26 mouse cellular contexts compared by ENCODE assay signal in genomic region chr10:23534636-23535035, GRCm38 (mm10).
DNase-seq lines count a peak whose midpoint lies in the region; ATAC-seq lines count a peak whose summit lies in the region.
"Had no signal": no experiment of that assay in that cellular context is flagged by ENCODE, and none has a peak within 500 bp of the region (broad histone marks: within the 10 kb centered on the region; RNA-seq: fewer than 3 reads in every experiment).

No protein-coding gene starts in this region.

- H3K27ac ChIP-seq in heart, embryonic 11.5 days (ENCODE audit: low read depth, low read length): no peak overlapping the region
- H3K27ac ChIP-seq: embryonic facial prominence, embryonic 13.5 days; embryonic facial prominence, embryonic 15.5 days; forebrain, embryonic 10.5 days; forebrain, embryonic 12.5 days had no signal

- no peaks in the 10 kb centered on the region for H3K36me3 ChIP-seq in heart, embryonic 11.5 days (ENCODE audit: control insufficient read depth, insufficient read depth, low read length)
- H3K36me3 ChIP-seq: embryonic facial prominence, embryonic 13.5 days; embryonic facial prominence, embryonic 15.5 days; forebrain, embryonic 10.5 days; forebrain, embryonic 12.5 days; G1E had no signal

- H3K9ac ChIP-seq in heart, embryonic 11.5 days (ENCODE audit: low read depth, low read length): no peak overlapping the region
- H3K9ac ChIP-seq: embryonic facial prominence, embryonic 13.5 days; embryonic facial prominence, embryonic 15.5 days; forebrain, embryonic 12.5 days had no signal

- no peak overlapping the region for H3K4me3 ChIP-seq in heart, embryonic 11.5 days (ENCODE audit: low read depth, low read length)
- H3K4me3 ChIP-seq: embryonic facial prominence, embryonic 13.5 days; embryonic facial prominence, embryonic 15.5 days; erythroblast, embryonic 14.5 days; forebrain, embryonic 10.5 days; forebrain, embryonic 12.5 days had no signal

- DNase-seq in adrenal gland, adult (ENCODE audit: inconsistent age in 2 of 2, low spot score in 1 of 2): peak; percentile 33 to 68
- no peak for DNase-seq in adrenal gland, postnatal 4 days (ENCODE audit: low spot score in 2 of 2)
- peak; percentile 43 for DNase-seq in adrenal gland, postnatal 10 days
- peak; percentile 57 for DNase-seq in adrenal gland, postnatal 25 days
- DNase-seq in left cerebral cortex, postnatal 10 days (ENCODE audit: extremely low spot score in 1 of 2, low spot score in 2 of 2): no peak
- DNase-seq in layer of hippocampus, postnatal 10 days (ENCODE audit: low spot score in 2 of 2): no peak
- DNase-seq: B cell, adult 2 months; cerebellum, adult 11-12 months; cerebellum, adult 8-10 months; cerebellum, adult 9-11 months; cerebellum, postnatal 14 days; cerebellum, postnatal 36 days; embryo, embryonic 11 days had no signal

- H3K27me3 ChIP-seq in heart, embryonic 11.5 days (ENCODE audit: control insufficient read depth, insufficient read depth, low read length): no peaks in the 10 kb centered on the region
- H3K27me3 ChIP-seq: CH12.LX; embryonic facial prominence, embryonic 13.5 days; embryonic facial prominence, embryonic 15.5 days; forebrain, embryonic 12.5 days; Patski had no signal

- H3K9me3 ChIP-seq in heart, embryonic 11.5 days (replicated peaks; ENCODE audit: control insufficient read depth, low read length): no peaks in the 10 kb centered on the region
- H3K9me3 ChIP-seq: embryonic facial prominence, embryonic 13.5 days; embryonic facial prominence, embryonic 15.5 days; forebrain, embryonic 10.5 days; forebrain, embryonic 12.5 days; G1E had no signal

- no peaks in the 10 kb centered on the region for H3K4me1 ChIP-seq in heart, embryonic 11.5 days (ENCODE audit: control insufficient read depth, insufficient read depth, low read length)
- H3K4me1 ChIP-seq: embryonic facial prominence, embryonic 13.5 days; embryonic facial prominence, embryonic 15.5 days had no signal

- ATAC-seq in heart, embryonic 11.5 days (replicated peaks; ENCODE audit: insufficient number of reproducible peaks, low FRiP score, low TSS enrichment): no peak
- ATAC-seq: activated CD4-positive, CD25-positive, alpha-beta regulatory T cell, adult 4 months; CD4-positive, CD25-positive, alpha-beta regulatory T cell, adult 4 months; forebrain, embryonic 14.5 days; forebrain, embryonic 16.5 days; Patski had no signal

- H3K4me2 ChIP-seq in heart, embryonic 11.5 days: no peak overlapping the region
- H3K4me2 ChIP-seq: embryonic facial prominence, embryonic 13.5 days; embryonic facial prominence, embryonic 15.5 days; forebrain, embryonic 12.5 days had no signal

- intact Hi-C loops in left cerebral cortex, postnatal 10 days (cut with DNase I): no loop called here

Comparison
In these comparisons a context has a peak if more than half of its experiments do, and no peak if none do; other contexts are left out.
1. DNase-seq: peak in adrenal gland, adult (2 of 2), adrenal gland, postnatal 10 days (single experiment) and adrenal gland, postnatal 25 days (single experiment); none in adrenal gland, postnatal 4 days (0 of 2), left cerebral cortex, postnatal 10 days (0 of 2) and layer of hippocampus, postnatal 10 days (0 of 2).